Mouse (Mus musculus) ZHBTc4 (cell line): ENCODE data around the gene Eya2.

Experiments used
- DNase-seq: peaks from one replicate; pipeline ENCODE4 v3.0.0-alpha.2; 2011; ENCODE audit warnings: low read depth, low spot score

Eya2 gene

DNA sequence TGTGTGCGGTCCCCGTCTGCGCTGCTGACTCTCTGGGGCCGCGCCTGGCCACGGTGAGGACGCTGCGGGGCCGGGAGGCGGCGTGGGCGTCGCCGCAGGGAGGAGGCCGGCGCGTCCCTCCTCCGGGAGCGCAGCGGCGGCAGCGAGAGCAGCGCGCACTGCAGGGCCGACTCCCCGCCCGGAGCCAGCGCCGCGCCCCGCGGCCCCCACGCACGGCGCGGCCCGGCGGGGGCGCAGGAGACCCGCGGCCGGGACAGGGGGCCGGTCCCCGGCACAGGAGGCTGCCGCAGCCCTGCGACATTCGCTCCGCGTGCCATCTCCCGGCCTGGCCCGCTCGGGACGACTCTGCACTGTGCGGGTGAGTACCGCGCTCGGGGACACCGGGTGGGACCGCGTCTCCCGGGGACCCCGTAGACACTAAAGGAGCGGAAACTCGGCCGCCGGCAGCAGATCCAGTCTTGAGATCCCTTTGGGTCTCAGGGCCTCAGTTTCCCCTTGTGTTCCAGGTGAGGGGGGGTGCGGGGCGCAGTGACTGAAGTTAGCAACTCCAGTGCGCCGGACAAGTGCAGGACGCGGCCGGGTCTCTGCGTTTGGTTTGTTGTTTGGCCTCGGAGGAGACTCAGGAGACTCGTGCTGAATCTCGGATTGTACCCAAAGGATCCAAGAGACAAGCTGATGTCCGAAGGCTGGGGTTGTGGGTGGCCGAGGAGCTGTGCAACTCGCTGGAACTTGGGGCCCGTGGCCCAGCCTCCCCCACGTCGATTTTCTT lies at the start of gene Eya2:
Gene Eya2, plus strand, starts transcription at position 126 of the 769 bp plus-strand sequence.
- peak; percentile 52 for DNase-seq

DNA sequence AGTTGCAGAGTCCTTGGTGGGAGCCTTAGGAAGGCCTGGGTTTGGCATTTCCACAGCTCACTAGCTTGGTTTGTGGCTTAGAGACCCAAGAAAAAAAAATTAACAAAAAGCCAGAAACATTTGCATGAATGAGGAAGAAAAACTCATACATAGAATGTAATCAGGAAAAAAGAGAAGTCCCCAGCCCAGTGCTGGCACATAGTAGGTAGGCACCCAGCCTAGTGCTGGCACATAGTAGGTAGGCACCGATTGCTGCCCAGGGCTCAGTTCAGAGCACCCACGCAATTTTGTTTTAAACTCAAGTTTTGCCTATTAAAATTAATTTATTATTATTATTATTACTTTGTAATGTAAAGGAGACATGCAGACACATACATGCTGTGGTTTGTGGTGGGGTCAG lies 49.1 kb upstream of the Eya2 start:
- no peak for DNase-seq

DNA sequence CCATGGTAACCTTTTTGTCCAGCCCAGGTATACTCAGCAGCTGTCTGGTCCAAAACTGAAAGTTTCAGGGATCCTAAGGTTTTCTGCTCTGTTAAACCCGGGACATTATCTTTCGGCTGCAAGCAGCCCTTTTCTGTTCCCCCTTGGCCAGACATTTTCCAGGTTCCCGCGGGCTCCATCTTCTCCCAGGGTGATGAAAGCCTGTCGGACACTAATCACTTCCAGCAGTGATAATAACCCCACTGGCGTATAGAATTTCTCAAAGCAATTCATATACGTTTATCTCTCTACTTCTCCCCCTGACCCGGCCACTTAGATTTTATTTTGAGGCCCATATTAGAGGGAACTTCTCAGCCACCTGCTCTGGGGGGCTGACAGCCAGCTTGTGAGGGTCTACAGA lies 48.5 kb upstream of the Eya2 start:
- peak; percentile 10 for DNase-seq

DNA sequence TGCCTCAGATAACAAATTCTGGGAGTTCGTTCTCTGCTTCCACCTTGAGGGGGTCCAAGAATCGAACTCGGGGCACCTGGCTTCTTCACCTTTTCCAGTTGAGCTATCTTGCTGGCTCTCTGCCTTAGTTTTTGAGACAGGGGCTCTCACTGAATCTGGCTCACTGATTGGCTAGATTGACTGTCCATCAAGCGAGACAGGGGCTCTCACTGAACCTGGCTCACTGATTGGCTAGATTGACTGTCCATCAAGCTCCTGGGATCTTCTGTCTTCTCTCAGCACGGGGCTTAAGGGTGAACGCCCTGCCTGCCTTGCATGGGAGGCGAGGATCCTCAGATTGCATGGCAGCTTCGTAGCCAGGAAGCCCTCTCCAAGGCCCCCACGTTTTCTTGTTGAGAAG lies 47.4 kb upstream of the Eya2 start:
- peak; percentile 100 for DNase-seq

DNA sequence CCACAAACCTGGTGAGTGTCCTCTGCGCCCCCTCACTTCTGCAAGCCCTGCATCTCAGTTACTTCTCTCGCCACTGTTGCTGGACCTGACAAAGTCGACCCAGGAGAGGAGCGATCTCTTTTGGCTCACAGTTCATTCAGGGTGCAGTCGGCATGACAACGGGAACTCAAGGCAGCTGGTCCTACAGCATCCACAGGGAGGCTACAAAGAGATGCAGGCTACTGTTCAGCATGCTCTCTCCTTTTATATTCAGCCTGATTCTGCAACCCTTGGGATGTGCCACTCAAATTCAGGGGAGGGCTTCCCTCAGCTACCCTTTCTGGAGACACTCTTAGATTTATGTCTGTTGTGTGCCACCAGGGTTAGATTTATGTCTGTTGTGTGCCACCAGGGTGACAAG lies 46.2 kb upstream of the Eya2 start:
- peak; percentile 9 for DNase-seq

DNA sequence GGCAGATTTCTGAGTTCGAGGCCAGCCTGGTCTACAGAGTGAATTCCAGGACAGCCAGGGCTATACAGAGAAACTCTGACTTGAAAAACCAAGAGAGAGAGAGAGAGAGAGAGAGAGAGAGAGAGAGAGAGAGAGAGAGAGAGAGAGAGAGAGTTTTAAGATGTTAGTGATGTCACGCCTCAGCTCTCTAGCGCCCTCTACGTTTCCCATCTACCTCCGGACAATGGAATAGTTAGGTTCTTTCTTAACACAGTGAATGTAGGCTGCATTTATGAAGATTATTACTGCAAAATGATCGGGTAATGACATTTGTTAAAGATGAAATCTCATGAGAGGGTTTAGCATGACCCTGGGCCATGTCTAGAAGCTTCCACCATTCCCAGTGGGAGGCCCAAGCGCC lies 44.4 kb upstream of the Eya2 start:
- DNase-seq, result peak; percentile 28

DNA sequence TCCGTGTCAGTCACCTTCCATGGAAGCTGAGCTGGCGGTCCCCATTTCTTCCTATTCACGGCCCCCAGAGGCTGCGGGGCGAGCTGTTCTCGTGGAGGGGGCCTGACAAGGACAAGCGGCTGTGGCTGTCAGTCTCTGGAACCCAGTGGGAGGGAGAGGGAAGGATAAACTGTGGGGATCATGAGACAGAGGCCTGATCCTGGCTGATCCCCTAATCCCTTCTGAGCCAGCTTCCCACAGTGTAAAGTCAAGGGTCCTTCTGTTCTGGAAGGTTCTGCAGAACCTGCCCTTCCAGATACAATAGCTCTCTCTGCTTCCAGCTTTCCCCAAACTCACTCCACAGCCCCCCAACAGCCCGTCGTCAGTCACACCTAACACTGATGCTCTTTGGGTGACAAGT lies 40.8 kb upstream of the Eya2 start:
- DNase-seq, result no peak

DNA sequence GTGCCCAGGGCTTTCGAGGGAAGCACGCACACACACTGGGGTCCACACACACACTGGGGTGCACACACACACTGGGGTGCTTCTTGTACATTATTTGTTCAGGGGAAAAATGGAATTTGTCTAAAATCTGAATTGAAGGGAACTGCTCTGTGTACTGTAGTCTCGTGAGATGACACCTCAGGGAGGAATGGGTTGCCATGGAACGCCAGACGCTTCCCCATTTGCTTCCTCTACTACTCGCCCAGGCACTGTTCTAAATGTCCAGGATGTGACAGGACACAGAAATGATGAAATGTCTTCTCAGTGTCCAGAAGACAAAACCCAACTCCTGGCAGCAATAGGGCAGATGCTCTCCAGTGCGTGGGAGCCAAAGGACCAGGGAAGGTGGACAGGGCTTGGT lies 37.6 kb upstream of the Eya2 start:
- DNase-seq, result no peak

DNA sequence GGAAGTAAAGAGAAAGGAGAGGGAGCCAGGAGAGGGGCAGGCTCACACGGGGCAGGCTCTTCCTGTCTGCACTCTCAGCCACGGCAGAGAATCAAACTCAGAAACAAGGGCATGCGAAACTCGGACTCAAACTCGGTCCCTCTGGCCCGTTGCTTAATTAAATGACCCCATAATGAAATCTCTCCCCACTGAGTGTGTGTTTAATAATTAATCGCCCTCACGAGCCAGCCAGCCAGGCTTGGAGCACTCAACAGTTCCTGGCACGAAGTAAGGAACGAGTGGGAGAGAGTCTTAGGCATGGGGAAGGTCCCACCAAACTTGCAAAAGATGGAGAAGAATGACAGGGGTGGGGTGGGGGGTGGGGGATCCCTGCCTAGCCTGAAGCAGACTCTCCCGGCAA lies 35.9 kb upstream of the Eya2 start:
- no peak for DNase-seq

DNA sequence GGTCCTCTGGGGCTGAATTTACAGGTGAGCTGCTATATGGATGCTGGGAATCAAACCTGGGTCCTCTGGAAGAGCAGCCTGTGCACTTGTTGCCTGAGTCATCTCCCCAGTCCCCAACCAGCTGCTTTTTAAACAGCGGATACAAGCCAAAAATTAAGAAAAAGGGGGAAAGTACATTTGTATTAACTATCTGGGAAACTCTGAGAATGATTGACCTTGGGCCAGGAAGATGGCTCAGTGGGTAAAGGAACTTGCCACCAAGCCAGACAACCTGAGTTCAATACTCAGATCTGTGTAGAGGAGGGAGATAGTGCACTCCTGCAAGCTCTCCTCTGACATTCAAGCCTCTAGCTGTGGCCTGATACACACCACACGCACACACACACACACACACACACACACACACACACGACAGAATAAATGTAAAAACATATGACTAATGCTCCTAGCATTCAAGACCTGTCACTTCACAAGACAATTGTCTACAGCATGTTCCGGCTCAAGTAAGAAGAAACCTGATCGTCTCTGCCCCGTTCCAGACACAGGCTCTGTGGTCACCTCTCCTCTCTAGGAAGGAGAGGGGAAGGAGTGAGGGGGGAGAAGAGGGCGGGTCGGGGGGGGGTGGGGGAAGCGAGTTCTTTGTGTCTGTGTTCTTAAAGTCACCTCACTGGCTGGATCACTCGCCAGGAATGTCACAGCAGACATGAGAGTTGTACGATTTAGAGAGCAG lies 35.2 kb upstream of the Eya2 start:
- DNase-seq, result peak; percentile 12

DNA sequence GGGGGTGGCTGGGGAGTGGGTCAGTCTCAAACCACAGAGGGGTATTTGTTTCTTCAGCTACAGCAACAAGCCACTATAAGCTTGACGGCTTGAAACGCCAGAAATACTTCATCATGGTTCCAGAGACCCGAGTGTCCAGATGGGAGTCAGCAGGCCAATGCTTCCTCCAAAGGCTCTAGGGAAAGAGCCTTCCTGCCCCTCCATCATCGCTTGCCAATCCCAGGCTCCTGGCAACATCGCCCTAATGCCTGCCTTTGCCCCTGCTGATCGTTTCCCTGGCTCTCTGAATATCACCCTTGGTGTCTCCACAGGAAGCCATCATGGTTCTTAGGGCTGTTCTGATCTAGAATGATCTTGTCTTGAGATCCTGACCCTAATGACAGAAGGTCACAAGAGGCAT lies 33.0 kb upstream of the Eya2 start:
- no peak for DNase-seq

DNA sequence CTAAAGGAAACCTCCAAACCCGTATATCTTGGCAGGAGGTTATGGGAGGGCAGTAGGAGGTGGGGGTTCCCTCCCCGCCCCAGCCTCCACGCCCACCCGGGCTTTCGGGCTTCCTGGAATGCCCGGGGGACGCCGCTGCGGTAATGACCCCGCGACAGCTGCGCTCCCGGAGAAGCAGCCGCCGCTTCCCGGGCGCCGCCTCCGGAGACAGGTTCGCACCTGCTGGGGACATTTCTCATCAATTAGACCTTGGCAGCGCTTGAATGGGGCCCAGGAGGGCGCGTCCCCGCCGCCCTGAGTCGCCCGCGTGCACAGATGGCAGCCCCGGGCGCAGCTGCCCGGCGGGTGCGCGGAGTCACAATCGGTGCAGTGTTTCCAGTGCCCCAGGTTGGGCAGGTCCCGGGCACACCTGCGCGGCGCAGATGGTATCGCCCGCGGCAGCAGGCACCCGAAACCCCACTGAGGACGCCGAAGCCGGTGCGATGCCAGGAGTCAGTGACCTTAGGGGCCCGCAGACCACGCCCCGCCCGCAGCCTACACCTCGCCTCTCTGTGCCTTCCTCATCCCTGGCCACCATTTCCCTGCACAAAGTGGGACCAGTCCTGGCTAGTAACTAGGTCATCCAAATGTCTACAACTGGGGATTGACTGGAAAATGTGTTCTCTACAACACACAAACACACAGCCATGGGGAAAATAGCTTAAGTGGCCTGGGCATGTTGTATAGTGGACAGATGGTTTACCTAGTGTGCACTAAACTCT lies 31.4 kb upstream of the Eya2 start:
- DNase-seq, result peak; percentile 54

DNA sequence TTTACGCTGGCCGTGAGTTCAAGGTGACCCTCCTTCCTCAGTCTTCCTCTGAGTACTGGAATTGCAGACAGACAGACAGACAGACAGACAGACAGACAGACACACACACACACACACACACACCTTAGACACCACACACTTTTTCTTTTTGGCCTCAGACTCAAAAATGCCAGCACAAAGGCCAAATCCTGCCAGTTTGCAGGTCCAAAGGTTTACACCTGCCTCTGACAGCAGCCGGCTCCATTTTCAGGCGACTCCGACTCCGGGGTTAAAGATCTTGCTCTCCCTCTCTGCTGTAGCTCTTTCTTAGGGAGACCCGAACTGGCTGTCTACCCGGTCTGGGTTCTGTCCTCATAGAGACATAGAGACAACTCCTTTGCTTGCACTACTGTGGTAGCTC lies 30.7 kb upstream of the Eya2 start:
- DNase-seq, result no peak

DNA sequence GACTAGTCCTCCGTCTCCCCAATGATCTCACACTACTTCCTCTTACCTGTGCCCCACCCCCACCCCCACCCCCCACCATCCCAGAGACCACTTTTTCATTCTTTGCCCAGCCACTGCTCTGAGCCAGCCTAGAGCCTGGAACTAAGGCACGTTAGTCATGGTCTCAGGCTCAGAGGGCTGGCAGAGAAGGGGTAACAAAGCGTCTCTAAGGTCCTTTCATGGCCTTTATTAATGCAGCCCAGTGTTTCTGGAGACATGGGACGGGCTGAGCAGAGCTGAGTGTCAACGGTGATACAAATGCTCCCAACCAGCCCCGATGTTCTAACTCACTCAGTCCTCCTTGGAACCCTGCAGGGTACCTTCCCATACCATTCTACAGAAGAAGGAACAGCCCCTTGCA lies 30.2 kb upstream of the Eya2 start:
- DNase-seq, result no peak

DNA sequence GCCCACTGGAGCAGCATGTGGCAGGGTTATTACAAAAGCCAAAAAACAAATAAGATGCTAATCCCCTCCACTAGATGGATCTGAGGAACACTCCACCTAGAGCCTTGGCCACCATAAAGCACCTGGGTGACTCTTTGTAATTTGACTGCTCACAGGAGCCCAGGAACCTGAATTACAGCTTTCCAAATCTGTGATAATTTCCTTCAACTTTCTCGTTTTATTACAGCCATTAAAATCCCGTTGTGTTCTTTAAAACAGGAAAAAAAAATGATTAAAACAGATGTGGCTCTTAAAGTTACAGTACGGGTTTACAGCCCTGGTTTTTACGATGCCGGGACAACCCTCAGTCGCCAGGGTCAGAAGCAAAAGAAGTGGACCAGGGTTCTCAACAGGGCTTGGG lies 27.9 kb upstream of the Eya2 start:
- DNase-seq, result no peak

DNA sequence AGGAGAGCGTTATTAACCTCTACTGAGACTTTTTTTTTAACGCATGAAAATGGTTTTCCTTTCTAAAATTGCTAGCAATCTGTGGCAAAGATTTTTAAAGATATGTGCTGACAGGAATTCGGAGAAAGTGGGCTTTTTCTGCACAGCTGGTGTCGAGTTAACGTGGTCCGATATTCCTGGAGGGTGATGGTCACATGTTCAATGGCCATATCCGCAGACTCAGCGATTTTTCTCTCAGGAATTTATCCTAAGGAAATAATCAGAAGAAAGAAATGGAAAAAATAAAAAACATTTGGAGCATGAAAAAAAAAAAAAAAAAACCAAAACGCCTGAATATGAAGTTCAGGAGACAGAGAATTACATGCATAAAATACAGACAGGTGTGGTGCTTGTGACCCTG lies 27.0 kb upstream of the Eya2 start:
- DNase-seq, result no peak

DNA sequence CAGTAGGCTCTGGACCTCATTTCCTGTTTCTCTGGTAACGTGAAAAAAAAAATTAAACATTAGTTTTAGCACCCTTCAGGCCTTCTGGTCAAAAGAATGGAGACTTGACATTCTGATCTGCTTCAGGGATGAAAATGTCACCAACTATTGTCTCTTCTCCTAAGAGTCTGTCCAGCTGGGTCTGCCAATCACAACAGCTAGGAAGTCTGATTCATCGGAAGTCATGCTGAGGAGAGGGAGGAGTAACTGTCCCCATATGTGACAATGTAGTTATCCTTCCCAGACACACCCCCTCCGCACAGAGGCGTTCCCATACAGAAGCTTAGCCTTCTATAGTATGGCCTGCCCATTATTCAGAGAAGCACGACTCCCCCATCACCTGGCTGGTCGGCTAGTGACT lies 25.9 kb upstream of the Eya2 start:
- DNase-seq, result no peak

DNA sequence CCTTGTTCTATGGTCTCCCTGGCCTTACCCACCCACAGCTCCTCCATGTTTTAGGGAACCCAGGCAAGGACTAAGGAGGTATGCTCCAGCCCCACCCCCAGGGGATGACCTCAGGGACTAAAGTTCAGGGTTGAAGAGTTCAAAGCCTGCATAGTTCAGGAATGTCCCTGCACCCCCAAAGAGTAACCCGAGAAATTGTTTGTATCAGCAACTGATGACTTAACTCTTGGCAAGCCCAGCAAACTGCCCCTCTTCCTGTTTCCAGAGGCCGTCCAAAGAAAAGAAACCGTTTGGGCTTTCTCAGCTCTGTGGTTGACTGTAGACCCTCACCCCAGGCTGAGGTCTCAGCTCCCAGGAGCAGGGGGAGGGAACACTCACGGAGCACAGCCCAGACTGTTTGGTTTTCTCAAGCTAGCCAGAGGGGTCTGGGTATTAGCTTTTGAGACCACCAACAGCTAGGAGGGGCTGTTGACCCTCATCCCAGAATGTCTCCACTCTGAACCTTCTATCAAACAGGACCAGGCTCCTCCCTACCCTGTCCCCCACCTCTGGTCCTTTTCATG lies 23.5 kb upstream of the Eya2 start:
- no peak for DNase-seq

DNA sequence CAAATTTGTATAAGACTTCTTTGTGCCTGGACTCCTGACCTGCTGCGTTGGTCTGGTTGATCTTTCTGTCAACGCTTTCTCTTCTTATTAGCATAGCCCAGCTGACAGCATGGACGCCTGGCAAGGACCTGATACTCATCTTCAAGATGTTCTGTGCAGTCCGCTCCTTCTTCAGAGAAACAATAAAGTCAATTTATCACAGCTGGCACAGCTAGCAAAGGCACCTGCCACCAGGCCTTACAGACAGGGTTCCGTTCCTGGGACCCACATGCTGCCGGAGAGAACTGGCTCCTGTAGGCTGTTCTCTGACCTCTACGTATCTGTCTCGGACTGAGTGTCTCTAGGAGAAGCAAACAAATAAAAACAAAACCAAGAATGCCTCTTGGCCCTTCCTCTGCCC lies 11.8 kb upstream of the Eya2 start:
- no peak for DNase-seq

DNA sequence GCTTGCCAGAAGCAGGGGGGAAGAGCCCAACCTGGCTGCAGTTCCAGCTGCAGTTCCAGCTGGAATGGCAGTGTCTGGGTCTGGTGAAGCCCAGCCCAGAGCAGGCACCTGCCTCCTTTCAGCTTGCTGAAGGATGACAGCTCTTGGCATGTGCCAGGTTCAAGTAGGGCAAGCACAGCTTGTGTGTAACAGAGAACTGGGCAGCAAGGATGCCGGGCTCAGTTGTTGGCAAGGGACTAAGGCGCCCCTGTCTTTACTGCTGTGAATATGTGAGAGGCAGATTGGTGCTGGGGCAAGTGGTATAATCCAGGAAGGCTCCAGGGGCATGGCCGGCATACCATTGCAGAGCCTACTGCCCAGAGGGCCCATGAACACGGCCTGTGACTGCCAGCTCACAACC lies 11.3 kb upstream of the Eya2 start:
- DNase-seq, result no peak

DNA sequence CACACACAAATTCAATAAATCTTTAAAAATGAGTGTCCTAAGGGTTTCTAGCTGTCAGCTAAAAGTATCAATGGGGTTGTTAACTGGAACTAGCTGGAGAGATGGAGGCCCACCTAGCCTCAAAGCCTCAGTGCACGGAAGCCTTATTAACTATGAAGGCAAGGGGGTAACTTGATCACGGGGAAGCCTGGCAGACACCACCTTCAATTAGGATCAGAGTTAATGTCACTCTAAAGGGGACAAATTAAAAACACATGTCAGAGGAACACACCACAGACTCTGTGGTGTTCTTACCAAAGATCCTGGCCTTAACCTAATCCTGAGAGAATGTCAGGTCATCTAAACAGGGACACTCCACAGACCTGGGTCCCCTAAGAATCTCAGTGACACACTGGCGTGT lies 10.3 kb upstream of the Eya2 start:
- no peak for DNase-seq

DNA sequence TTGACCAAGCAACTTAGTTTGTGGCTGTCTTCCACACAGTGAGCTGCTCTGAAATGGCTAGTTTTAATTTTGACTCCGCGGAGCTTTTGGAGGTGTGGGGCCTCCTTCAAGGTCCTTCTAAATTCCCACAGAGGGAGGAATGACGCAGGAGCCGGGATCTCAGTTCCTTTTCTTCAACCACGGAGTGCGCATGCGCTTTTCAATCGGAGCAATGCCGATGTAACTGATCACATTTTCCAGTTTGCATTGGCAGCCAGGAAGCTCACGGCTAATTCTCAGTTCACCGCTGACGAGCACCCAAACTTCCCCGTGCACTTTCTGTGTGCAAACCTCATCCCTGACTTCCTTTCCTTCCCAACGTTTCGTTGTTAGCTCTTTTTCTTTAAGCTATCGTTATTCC lies 4.1 kb upstream of the Eya2 start:
- no peak for DNase-seq
